Mouse (Mus musculus): ENCODE data around the gene Rft1. TPM values are rescaled to one million over a fixed set of nuclear protein-coding genes. Genes with fewer than 3 reads are reported as not detected.

Gene Rft1
- polyA plus RNA-seq, 1 experiment from 2014 or later, result 6.5 TPM

Other genes starting within 250 kb of the Rft1 start
- 15.2 TPM in 2 replicates for gene Dcp1a, start 174.8 kb upstream of the Rft1 start, polyA plus RNA-seq (2016; fragmentation: Nextera tagmentation; extraction: Ambion mirVana)
- 0.37 and 0.46 TPM in 2 replicates for gene Cacna1d, start 162.9 kb upstream of the Rft1 start, polyA plus RNA-seq (2016; fragmentation: Nextera tagmentation; extraction: Ambion mirVana)
- 267 and 280 TPM in 2 replicates for gene Tkt, start 106.0 kb upstream of the Rft1 start, polyA plus RNA-seq (2016; fragmentation: Nextera tagmentation; extraction: Ambion mirVana)
- gene Prkcd, start 28.1 kb upstream of the Rft1 start, polyA plus RNA-seq (2016; fragmentation: Nextera tagmentation; extraction: Ambion mirVana), result 22.9 and 23.1 TPM in 2 replicates
- gene Sfmbt1, start 60.5 kb downstream of the Rft1 start, polyA plus RNA-seq (2016; fragmentation: Nextera tagmentation; extraction: Ambion mirVana), result 17.1 and 18.7 TPM in 2 replicates
- 16.1 and 17.3 TPM in 2 replicates for gene Tmem110, start 171.2 kb downstream of the Rft1 start, polyA plus RNA-seq (2016; fragmentation: Nextera tagmentation; extraction: Ambion mirVana)
- gene Mustn1, start 224.8 kb downstream of the Rft1 start, polyA plus RNA-seq (2016; fragmentation: Nextera tagmentation; extraction: Ambion mirVana), result 0.49 and 0.51 TPM in 2 replicates
- 8.8 and 9.2 TPM in 2 replicates for gene Itih4, start 232.1 kb downstream of the Rft1 start, polyA plus RNA-seq (2016; fragmentation: Nextera tagmentation; extraction: Ambion mirVana)